In the genomic region with DNA sequence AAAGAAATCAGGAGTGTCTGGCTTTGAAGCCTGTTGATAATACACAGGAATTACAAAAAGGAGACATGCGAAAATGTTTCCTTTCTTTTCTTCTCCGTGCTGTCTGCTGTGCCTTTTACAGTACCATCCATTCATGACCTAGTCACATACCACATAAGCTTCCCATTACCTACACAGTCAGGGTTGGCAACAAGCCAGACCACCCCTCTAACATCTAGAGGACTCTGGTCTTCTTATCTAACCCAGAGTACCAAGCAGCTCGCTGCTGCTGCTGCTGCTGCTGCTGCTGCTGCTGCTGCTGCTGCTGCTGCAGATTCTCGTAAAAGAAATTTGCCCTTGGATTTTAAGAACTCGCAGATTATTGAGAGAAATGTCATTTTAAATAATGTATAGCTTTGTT, we compare ENCODE assay signal across 14 mouse cellular contexts. TPM values are rescaled to one million over a fixed set of nuclear protein-coding genes. Genes with fewer than 3 reads are reported as not detected.
DNase-seq lines count a peak whose midpoint lies in the region; ATAC-seq lines count a peak whose summit lies in the region.
"Had no signal": no experiment of that assay in that cellular context is flagged by ENCODE, and none has a peak within 500 bp of the region (broad histone marks: within the 10 kb centered on the region; RNA-seq: fewer than 3 reads in every experiment).

No protein-coding gene starts in this region.

- no peak overlapping the region for H3K27ac ChIP-seq in hindbrain, embryonic 11.5 days (ENCODE audit: low read depth, low read length)
- H3K27ac ChIP-seq in hindbrain, embryonic 16.5 days (ENCODE audit: low read depth, low read length) = no peak overlapping the region
- H3K27ac ChIP-seq: kidney, postnatal 0 days; limb, embryonic 15.5 days; stomach, embryonic 15.5 days had no signal

- no peak overlapping the region for H3K9ac ChIP-seq in hindbrain, embryonic 11.5 days (ENCODE audit: low read depth, low read length)
- no peak overlapping the region for H3K9ac ChIP-seq in hindbrain, embryonic 16.5 days (ENCODE audit: low read depth, low read length)
- H3K9ac ChIP-seq: limb, embryonic 15.5 days; stomach, embryonic 15.5 days had no signal

- no peaks in the 10 kb centered on the region for H3K9me3 ChIP-seq in hindbrain, embryonic 11.5 days (ENCODE audit: control insufficient read depth, low read length)
- H3K9me3 ChIP-seq in hindbrain, embryonic 16.5 days (ENCODE audit: control insufficient read depth, low read length) = no peaks in the 10 kb centered on the region
- H3K9me3 ChIP-seq: G1E; limb, embryonic 15.5 days; stomach, embryonic 15.5 days had no signal

- no peaks in the 10 kb centered on the region for H3K36me3 ChIP-seq in hindbrain, embryonic 11.5 days (ENCODE audit: control insufficient read depth, insufficient read depth, low read length)
- peaks cover 14% of the 10 kb centered on the region for H3K36me3 ChIP-seq in hindbrain, embryonic 16.5 days (ENCODE audit: control insufficient read depth, insufficient read depth, low read length)

- WGBS in hindbrain, embryonic 11.5 days = 85% methylated on average over 5 of the region's 5 CpGs
- WGBS in hindbrain, embryonic 16.5 days = 75% methylated on average over 5 of the region's 5 CpGs

- H3K4me1 ChIP-seq in hindbrain, embryonic 11.5 days (replicated peaks; ENCODE audit: control insufficient read depth, insufficient read depth, low read length) = no peaks in the 10 kb centered on the region
- no peaks in the 10 kb centered on the region for H3K4me1 ChIP-seq in hindbrain, embryonic 16.5 days (ENCODE audit: control insufficient read depth, insufficient read depth, low read depth, low read length)
- H3K4me1 ChIP-seq: limb, embryonic 15.5 days; stomach, embryonic 15.5 days had no signal

- DNase-seq in embryo, embryonic 11 days = peak; percentile 24
- DNase-seq in embryo, embryonic 9.5 days (ENCODE audit: extremely low spot score) = no peak
- DNase-seq in hindbrain, embryonic 11.5 days (ENCODE audit: low spot score) = peak; percentile 27
- peak; percentile 43 for DNase-seq in testis, postnatal 10 days (ENCODE audit: low spot score)
- no peak for DNase-seq in testis, postnatal 14 days (ENCODE audit: low spot score)
- peak; percentile 63 for DNase-seq in mesoderm, embryonic 11.5 days (ENCODE audit: low read depth, low spot score)
- DNase-seq: cerebellum, adult 2 months; lung, postnatal 14 days had no signal

- no peaks in the 10 kb centered on the region for H3K27me3 ChIP-seq in hindbrain, embryonic 11.5 days (ENCODE audit: control insufficient read depth, insufficient read depth, low read length)
- H3K27me3 ChIP-seq in hindbrain, embryonic 16.5 days (replicated peaks; ENCODE audit: control insufficient read depth, insufficient read depth, low read length) = no peaks in the 10 kb centered on the region
- H3K27me3 ChIP-seq: limb, embryonic 15.5 days; stomach, embryonic 15.5 days had no signal

- H3K4me2 ChIP-seq in hindbrain, embryonic 11.5 days (replicated peaks; ENCODE audit: low read depth, low read length) = no peak overlapping the region
- H3K4me2 ChIP-seq in hindbrain, embryonic 16.5 days (ENCODE audit: low read length) = no peak overlapping the region
- H3K4me2 ChIP-seq: limb, embryonic 15.5 days; stomach, embryonic 15.5 days had no signal

- no peak overlapping the region for H3K4me3 ChIP-seq in hindbrain, embryonic 11.5 days (ENCODE audit: low read depth, low read length)
- no peak overlapping the region for H3K4me3 ChIP-seq in hindbrain, embryonic 16.5 days (ENCODE audit: low read length)
- H3K4me3 ChIP-seq: limb, embryonic 15.5 days; stomach, embryonic 15.5 days had no signal

- ATAC-seq in hindbrain, embryonic 11.5 days (ENCODE audit: low FRiP score) = no peak
- ATAC-seq in hindbrain, embryonic 16.5 days = no peak
- ATAC-seq in megakaryocyte, adult 5-6 weeks (ENCODE audit: poor library complexity, severe bottlenecking) = no peak

RNA-seq across cellular contexts. Expression of a gene that starts 30.5 kb away (rescaled TPM):
- polyA plus RNA-seq in hindbrain, embryonic 11.5 days (2014; fragmentation: Nextera tagmentation; extraction: Ambion mirVana) = 64.5 and 79.2 TPM in 2 replicates
- polyA plus RNA-seq in hindbrain, embryonic 16.5 days (2015; fragmentation: Nextera tagmentation; extraction: Ambion mirVana) = 70.5 and 71.1 TPM in 2 replicates
- total RNA-seq in megakaryocyte, adult 5-6 weeks (2015) = 41.6 and 45.3 TPM in 2 replicates
- total RNA-seq in megakaryocyte, adult 5-6 weeks (2017) = 92.8 and 130 TPM in 2 replicates

Comparison
In these comparisons a context has a peak if more than half of its experiments do, and no peak if none do; other contexts are left out.
1. DNase-seq: peak in embryo, embryonic 11 days (single experiment), hindbrain, embryonic 11.5 days (single experiment), testis, postnatal 10 days (single experiment) and mesoderm, embryonic 11.5 days (single experiment); none in embryo, embryonic 9.5 days (single experiment) and testis, postnatal 14 days (single experiment).